Mouse (Mus musculus): ENCODE data around the gene Pafah1b2. TPM values are rescaled to one million over a fixed set of nuclear protein-coding genes. Genes with fewer than 3 reads are reported as not detected.

Pafah1b2 gene
- polyA plus RNA-seq, 1 experiment from 2014 or later: 326 TPM

DNA sequence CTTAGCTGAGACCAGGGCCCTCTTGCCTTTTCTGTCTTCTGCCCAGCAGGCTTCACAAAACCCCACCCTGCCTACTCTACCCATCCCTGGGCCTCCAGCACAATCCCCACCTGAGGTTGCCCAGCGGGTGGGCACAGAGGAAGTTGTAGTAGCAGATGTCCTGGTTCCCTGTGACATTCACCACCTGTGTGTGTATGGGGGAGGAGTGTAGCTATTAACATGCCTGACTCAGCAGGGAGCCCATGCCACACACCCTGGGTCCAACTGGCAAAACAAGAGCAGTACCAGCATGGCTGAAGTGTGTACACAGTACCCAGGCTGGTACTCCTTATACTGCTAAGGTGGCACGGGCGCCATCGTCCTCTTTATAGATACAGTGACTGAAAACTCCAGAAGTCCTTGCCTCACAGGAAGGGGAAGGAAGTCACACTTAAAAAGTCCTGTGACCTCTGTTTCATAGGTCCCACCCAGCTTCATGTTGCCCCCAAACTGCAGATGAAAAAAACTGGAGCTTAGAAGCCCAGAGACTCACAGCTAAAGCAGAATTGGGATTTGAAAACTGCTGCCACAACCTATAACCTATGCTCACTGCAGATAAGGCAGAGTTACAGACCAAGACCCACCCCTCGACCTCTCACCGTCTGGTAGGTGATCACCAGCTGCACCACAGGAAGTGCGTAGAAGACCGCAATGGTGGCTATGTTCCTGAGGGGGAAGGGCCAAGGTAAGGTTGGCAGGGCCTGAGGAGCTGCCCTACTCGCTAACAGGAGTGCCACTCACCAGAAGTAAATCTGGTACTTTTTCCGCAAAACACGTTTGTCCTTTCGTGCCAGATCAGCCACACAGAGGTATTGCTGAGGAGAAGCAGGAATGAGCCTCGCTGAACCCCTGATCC, 67.7 kb downstream of the Pafah1b2 start:
- no peak overlapping the region for H3K4me3 ChIP-seq
- ATAC-seq (ENCODE audit: low FRiP score, low read depth): no peak
- no peaks in the 10 kb centered on the region for H3K9me3 ChIP-seq
- H3K4me2 ChIP-seq (replicated peaks): no peak overlapping the region
- H3K36me3 ChIP-seq: peaks cover 90% of the 10 kb centered on the region
- H3K27me3 ChIP-seq (replicated peaks): no peaks in the 10 kb centered on the region
- H3K9ac ChIP-seq: no peak overlapping the region
- WGBS: 86% methylated on average over 13 of the region's 13 CpGs
- H3K27ac ChIP-seq: no peak overlapping the region
- H3K4me1 ChIP-seq: no peaks in the 10 kb centered on the region

DNA sequence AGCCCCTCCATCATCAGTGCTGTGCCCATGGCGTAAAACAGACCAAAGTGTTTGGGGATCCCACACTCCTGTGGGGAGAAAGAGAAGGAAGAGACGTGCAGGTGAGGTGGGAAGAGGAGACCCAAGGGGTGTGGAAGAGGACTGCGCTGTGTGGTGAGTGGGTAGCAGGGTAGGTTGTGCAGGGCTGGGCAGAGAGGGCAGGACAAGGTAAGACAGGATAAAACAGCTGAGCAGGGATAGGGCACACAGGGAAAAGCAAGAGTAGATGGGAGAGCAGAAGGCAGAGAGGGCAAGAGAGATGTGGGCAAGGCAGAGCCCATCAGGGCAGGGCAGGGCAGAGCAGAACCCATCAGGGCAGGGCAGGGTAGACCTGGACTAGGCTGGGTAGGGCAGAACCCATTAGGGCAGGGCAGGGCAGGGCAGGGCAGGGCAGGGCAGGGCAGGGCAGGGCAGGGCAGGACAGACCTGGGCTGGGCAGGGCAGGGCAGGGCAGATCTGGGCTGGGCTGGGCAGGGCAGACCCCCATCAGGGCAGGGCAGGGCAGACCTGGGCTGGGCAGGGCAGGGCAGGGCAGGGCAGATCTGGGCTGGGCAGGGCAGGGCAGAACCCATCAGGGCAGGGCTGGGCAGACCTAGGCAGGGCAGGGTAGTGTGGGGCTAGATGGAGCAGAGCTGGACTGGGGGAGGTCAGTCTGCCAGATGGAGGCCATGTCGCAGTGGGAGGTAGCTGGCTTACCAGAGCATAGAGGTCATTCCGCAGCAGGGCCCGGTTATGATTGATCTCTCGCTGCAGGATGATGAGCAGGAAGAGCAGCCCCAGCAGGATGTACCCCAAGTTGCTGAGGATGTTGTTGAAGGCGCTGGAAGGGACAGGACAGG, 68.6 kb downstream of the Pafah1b2 start:
- no peaks in the 10 kb centered on the region for H3K4me1 ChIP-seq
- no peak overlapping the region for H3K27ac ChIP-seq
- H3K4me3 ChIP-seq: no peak overlapping the region
- WGBS: 88% methylated on average over 8 of the region's 8 CpGs
- no peak for ATAC-seq (ENCODE audit: low FRiP score, low read depth)
- no peak overlapping the region for H3K9ac ChIP-seq
- no peaks in the 10 kb centered on the region for H3K9me3 ChIP-seq
- H3K27me3 ChIP-seq (replicated peaks): no peaks in the 10 kb centered on the region
- peaks cover 90% of the 10 kb centered on the region for H3K36me3 ChIP-seq
- H3K4me2 ChIP-seq (replicated peaks): no peak overlapping the region

DNA sequence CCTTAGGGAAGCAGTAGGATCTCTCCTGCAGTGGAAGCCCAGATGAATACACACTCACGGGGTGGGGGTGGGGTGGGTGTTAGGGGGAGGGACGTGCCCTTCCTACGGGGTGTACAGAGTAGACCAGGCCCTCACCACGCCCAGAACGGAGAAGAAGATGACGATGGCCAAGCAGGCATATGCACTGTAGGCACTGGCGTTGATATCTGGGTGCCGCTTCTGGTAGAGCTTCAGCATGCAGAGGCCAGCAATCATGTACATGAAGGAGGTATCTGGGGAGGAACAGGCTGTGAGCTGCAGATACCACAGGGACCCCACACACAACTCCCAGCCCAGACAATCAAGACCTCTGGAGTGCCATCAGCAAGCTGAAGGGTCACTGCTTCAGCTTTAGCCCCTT, 69.6 kb downstream of the Pafah1b2 start:
- Histone ChIP-seq H3K27ac (no peak overlapping the region), H3K27me3 (replicated peaks) (no peaks in the 10 kb centered on the region), H3K4me2 (replicated peaks) (no peak overlapping the region), H3K36me3 (peaks cover 92% of the 10 kb centered on the region), H3K4me3 (no peak overlapping the region), H3K9ac (no peak overlapping the region), H3K9me3 (no peaks in the 10 kb centered on the region), H3K4me1 (no peaks in the 10 kb centered on the region)
- no peak for ATAC-seq (ENCODE audit: low FRiP score, low read depth)
- WGBS: 93% methylated on average over 8 of the region's 8 CpGs

DNA sequence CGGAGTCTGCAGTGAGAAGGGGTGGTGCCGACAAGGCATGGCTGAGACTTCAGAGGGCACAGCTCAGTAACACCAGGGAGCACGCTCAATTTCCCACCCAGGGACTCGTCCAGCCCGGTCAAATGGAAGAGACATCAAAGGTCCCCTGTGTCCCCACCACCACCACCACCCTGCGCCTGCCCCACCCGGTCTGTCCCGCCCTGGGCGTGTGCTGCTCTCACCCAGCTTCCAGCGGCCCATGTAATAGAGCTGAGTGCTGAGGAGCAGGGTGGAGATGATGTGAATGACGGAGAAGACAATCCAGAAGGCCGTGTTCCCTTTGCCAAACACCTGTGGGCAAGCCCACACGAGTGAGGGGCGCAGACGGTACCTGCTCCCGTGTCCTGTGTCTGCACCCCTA, 70.0 kb downstream of the Pafah1b2 start:
- peaks cover 88% of the 10 kb centered on the region for H3K36me3 ChIP-seq

DNA sequence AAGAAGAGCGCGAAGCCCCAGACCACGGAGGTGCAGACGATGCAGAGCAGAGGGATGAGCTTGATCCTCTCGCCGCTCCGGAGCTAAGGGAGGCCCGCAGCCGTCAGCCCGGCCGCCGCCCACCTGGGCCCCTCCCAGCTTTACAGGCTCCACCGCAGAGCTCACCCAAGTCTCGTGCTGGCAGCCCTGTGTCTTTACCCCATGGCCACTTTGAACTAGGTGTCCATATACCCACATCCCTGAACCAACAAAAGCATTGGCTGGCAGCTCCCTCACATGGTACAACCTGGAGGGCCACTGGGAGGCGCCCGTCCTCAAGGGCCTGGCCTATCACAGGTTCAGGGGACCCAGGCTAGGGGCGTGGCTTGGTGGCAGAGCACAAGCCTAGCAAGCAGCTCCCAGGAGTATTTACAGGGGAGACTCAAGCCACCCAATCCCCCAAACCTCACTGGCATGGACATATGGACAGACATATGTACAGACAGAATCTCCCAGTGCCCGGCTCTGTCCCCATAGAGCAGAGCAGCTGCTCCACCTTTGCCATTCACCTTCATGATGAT, 71.1 kb downstream of the Pafah1b2 start:
- WGBS: 56% methylated on average over 18 of the region's 18 CpGs
- no peaks in the 10 kb centered on the region for H3K4me1 ChIP-seq
- no peaks in the 10 kb centered on the region for H3K27me3 ChIP-seq (replicated peaks)
- no peak overlapping the region for H3K27ac ChIP-seq
- H3K36me3 ChIP-seq: peaks cover 78% of the 10 kb centered on the region
- no peak overlapping the region for H3K4me2 ChIP-seq (replicated peaks)
- no peaks in the 10 kb centered on the region for H3K9me3 ChIP-seq
- ATAC-seq (ENCODE audit: low FRiP score, low read depth): no peak
- H3K9ac ChIP-seq: no peak overlapping the region
- no peak overlapping the region for H3K4me3 ChIP-seq

More for the DNA sequence above, 70.0 kb downstream of the Pafah1b2 start:
- ATAC-seq (ENCODE audit: low FRiP score, low read depth): no peak
- Histone ChIP-seq H3K9ac (no peak overlapping the region), H3K4me1 (no peaks in the 10 kb centered on the region), H3K9me3 (no peaks in the 10 kb centered on the region), H3K4me3 (no peak overlapping the region), H3K4me2 (replicated peaks) (no peak overlapping the region), H3K27ac (no peak overlapping the region), H3K27me3 (replicated peaks) (no peaks in the 10 kb centered on the region)
- WGBS: 93% methylated on average over 16 of the region's 16 CpGs

DNA sequence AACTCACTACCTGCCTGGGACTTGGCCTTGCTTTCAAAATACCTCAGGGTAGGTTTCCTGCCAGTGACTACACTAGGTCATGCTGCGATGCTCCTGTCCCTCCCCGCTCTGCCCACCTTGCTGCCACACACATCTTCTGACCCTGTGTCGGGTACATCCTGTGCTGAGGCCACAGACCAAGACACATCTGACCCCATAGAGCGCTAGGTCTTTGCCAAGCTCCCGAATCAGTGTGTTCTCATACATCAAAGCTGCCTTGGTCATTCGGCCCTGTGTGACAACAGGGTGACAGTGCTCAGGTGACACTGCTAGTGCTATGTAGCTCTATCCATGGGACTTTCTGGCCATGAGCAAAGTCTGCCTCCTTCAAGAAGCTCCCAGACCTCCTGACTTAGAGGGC, 72.7 kb downstream of the Pafah1b2 start:
- no peak overlapping the region for H3K4me2 ChIP-seq (replicated peaks)
- H3K4me3 ChIP-seq: no peak overlapping the region
- WGBS: 89% methylated on average over 6 of the region's 6 CpGs
- no peaks in the 10 kb centered on the region for H3K27me3 ChIP-seq (replicated peaks)
- no peak for ATAC-seq (ENCODE audit: low FRiP score, low read depth)
- no peak overlapping the region for H3K27ac ChIP-seq
- H3K4me1 ChIP-seq: peaks cover 6% of the 10 kb centered on the region
- peaks cover 62% of the 10 kb centered on the region for H3K36me3 ChIP-seq
- no peak overlapping the region for H3K9ac ChIP-seq
- no peaks in the 10 kb centered on the region for H3K9me3 ChIP-seq

DNA sequence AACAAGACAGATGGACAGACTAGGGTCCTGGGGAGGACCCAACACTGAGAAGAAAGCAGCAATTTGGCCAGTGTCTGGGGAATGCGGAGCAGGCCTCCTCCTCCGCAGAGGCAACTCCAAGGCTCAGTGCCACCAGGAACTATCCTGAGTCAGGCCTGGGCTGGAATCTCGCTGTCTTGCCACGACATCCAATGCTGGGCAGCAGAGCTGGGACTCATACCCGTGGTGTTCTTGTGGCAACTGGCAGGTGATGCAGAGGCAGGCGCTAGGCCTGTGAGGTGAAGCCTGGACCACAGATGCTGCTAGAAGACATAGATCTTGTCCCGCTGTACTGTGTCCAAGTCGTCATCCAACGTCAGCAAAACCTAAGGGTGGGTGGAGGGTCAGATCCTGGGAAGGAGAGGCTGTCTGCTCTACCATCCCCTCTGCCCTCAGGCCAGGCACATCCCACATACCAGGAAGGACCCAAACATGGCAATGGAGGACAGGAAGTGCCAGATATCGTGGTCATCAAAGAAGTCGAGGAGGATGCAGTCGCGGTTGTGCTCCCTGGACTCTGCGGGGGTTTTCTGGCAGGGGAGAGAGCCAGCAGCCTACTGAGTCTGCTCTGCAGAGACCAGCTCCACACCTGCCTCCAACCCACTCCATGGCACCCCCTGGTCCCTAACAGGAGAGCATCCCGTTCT, 73.4 kb downstream of the Pafah1b2 start:
- Histone ChIP-seq H3K9me3 (no peaks in the 10 kb centered on the region), H3K27me3 (replicated peaks) (no peaks in the 10 kb centered on the region), H3K4me2 (replicated peaks) (no peak overlapping the region), H3K27ac (no peak overlapping the region), H3K36me3 (peaks cover 55% of the 10 kb centered on the region), H3K4me3 (no peak overlapping the region), H3K4me1 (peaks cover 6% of the 10 kb centered on the region), H3K9ac (no peak overlapping the region)
- 88% methylated on average over 15 of the region's 15 CpGs for WGBS
- ATAC-seq (ENCODE audit: low FRiP score, low read depth): no peak

DNA sequence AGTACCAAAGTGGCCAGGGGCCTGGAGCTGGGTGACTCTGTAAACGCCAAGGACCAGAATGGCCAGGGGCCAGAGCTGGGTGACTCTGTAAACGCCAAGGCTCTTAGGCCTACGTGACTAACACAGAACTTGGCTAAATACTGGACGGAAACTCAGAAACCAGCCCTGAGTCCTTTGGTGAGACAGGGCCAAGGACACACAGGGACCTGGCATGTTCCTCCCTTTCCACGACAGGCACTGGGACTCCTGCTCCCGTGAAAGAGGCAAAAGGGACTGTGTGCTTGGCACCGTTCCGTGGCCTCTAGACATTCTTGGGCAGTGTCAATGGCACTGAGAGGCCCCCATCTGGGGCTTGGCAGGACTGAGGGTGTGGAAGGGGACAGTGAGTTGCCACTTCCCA, 74.4 kb downstream of the Pafah1b2 start:
- WGBS: 95% methylated on average over 8 of the region's 8 CpGs
- Histone ChIP-seq H3K9ac (no peak overlapping the region), H3K27ac (no peak overlapping the region), H3K4me2 (replicated peaks) (no peak overlapping the region), H3K4me1 (peaks cover 6% of the 10 kb centered on the region), H3K9me3 (no peaks in the 10 kb centered on the region), H3K27me3 (replicated peaks) (no peaks in the 10 kb centered on the region), H3K4me3 (no peak overlapping the region), H3K36me3 (peaks cover 45% of the 10 kb centered on the region)
- ATAC-seq (ENCODE audit: low FRiP score, low read depth): no peak

DNA sequence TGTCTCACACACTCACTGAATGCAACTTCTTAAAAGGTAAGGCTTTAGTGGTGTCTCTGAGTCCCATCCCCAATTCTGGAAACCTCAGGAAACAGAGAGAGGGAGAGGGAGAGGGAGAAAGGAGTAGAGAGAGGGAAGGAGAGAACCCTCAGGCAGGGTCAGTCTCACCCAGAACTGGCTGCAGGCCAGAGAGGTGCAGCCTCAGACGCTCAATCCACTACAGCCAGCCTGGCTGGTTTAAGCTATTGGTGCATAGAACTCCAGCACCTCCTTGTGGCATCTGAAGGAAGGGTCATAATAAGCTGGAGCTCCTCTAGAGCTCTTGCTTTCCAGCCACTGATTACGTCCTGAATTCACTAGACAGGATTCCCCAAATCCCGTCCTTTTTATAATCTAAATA, 75.6 kb downstream of the Pafah1b2 start:
- no peak overlapping the region for H3K9ac ChIP-seq
- H3K4me1 ChIP-seq: peaks cover 6% of the 10 kb centered on the region
- H3K27ac ChIP-seq: no peak overlapping the region
- peaks cover 36% of the 10 kb centered on the region for H3K36me3 ChIP-seq
- no peak overlapping the region for H3K4me3 ChIP-seq
- no peaks in the 10 kb centered on the region for H3K9me3 ChIP-seq
- 28% methylated on average over 3 of the region's 3 CpGs for WGBS
- no peak for ATAC-seq (ENCODE audit: low FRiP score, low read depth)
- H3K27me3 ChIP-seq (replicated peaks): no peaks in the 10 kb centered on the region
- no peak overlapping the region for H3K4me2 ChIP-seq (replicated peaks)

DNA sequence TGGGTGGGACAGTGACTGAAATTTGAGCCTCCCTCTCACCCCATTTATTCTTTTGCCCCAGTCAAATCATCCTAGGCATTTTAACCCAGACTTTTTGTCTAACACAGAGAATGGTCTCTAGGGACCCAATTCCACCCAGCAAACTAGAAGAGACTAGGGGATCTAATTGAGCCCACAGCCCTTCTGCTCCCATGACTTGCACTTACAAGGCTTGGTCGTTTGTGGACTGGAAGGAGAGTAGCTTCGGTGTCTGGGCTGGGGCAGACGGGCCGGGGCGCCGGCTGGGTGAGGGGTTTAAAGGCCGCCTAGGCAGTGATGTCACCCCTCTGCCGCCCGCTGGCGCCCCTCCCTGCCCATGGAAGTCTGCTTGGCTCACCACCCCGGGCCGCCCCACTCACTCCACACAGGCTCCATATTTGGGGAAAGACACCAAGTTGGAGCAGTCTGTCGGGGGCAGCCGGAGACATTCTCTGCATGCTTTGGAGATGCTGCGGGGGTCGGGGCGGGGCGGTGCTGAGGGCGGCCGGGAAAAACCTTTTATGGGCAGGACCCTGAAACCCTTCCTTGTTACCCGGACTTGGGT, 76.8 kb downstream of the Pafah1b2 start, which contains the start of gene Tagln:
Gene Tagln, minus strand, starts transcription at position 431 of the 583 bp plus-strand sequence.
- no peaks in the 10 kb centered on the region for H3K27me3 ChIP-seq (replicated peaks)
- no peak within 1 kb of the TSS for H3K27ac ChIP-seq

DNA sequence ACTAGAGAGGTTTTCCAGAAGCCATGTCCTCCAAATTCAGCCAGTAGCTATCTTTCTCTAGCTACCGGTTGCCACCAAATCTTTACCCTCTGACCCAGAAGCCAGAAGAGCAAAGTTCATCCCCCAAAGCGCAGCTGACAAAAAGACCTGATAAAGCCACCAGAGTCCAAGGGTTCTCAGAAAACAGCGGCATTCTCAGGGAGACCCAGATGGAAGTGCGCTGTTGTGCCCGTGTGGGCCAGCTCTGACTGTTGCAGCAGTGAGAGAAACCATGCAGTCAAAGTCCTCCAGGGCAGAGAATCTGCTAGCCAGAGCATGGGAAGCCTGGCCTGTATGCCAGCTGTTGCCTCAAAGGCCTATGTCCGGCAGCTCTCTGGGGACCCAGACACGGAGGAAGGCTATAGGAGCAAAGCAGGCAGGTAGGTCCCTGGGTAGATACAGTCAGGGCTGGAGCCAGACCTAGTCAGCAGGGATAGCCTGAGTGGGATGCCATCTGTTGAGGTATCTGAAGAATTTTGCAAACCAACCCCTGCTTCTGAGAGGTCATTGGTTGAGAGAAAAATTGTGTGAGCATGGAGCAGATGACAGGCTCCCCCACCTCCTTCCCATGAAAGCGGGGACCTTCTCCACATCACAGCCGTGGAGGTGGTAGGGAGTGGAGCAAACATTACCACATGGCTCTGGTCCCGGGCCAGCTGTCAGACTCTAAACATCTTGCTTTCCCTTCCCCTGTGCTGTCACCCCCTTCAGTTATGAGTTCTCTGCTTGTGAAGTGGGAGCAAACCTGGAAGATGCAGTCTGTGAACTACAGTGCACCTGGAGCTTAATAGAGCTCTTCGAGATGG, 79.7 kb downstream of the Pafah1b2 start:
- H3K27ac ChIP-seq: no peak overlapping the region
- H3K9ac ChIP-seq: no peak overlapping the region
- no peak overlapping the region for H3K4me3 ChIP-seq
- no peaks in the 10 kb centered on the region for H3K9me3 ChIP-seq
- no peaks in the 10 kb centered on the region for H3K27me3 ChIP-seq (replicated peaks)
- WGBS: 83% methylated on average over 11 of the region's 11 CpGs
- H3K36me3 ChIP-seq: peaks cover 40% of the 10 kb centered on the region
- H3K4me1 ChIP-seq: peaks cover 6% of the 10 kb centered on the region
- H3K4me2 ChIP-seq (replicated peaks): no peak overlapping the region
- ATAC-seq (ENCODE audit: low FRiP score, low read depth): no peak

More for the DNA sequence above, 76.8 kb downstream of the Pafah1b2 start, which contains the start of gene Tagln:
- Histone ChIP-seq H3K4me1 (peaks cover 6% of the 10 kb centered on the region), H3K36me3 (peaks cover 34% of the 10 kb centered on the region), H3K4me3 (no peak within 1 kb of the TSS), H3K4me2 (replicated peaks) (peak within 1 kb of the TSS; percentile 44), H3K9me3 (no peaks in the 10 kb centered on the region), H3K9ac (no peak within 1 kb of the TSS)
- ATAC-seq (ENCODE audit: low FRiP score, low read depth): no peak
- 9% methylated on average over 21 of the region's 21 CpGs for WGBS
